Mouse (Mus musculus) erythroblast, embryonic 14.5 days (primary cell): Measurements from ENCODE around the gene Cox18. TPM values are rescaled to one million over a fixed set of nuclear protein-coding genes. Genes with fewer than 3 reads are reported as not detected.

Experiments
- H3K27me3 ChIP-seq: 2 replicates; pipeline ENCODE4 v1.6.1; 2012; ENCODE audit warnings: inconsistent platforms; ENCODE audit not compliant: control insufficient read depth
- H3K36me3 ChIP-seq: 2 replicates; pipeline ENCODE4 v1.6.1; 2012; ENCODE audit warnings: mild to moderate bottlenecking, inconsistent platforms; ENCODE audit not compliant: control insufficient read depth
- H3K4me1 ChIP-seq: 2 replicates; pipeline ENCODE4 v1.6.1; 2012; ENCODE audit warnings: inconsistent platforms; ENCODE audit not compliant: control insufficient read depth
- H3K4me3 ChIP-seq: replicated peaks from 2 replicates; pipeline ENCODE3; 2012; ENCODE audit warnings: moderate library complexity, mild to moderate bottlenecking, inconsistent platforms
- H3K9me3 ChIP-seq: 2 replicates; pipeline ENCODE4 v1.6.1; 2012; ENCODE audit warnings: low read length, inconsistent platforms, mixed read lengths; ENCODE audit not compliant: control insufficient read depth
- GATA1 ChIP-seq: IDR thresholded peaks from 2 replicates; pipeline ENCODE4 v1.6.1; 2012; ENCODE audit warnings: low read length, inconsistent platforms, mixed read lengths
- TAL1 ChIP-seq: IDR thresholded peaks from 3 replicates; pipeline ENCODE4 v1.6.1; 2012; ENCODE audit warnings: low read length, inconsistent platforms, mixed read lengths
- polyA plus RNA-seq: library from polyadenylated mRNA; stranded (reverse); fragments of >175 nt; gene quantifications from 2 replicates; pipeline ENCODE4 v1.2.3, GENCODE M21; 2012

Gene Cox18
- polyA plus RNA-seq, 1 experiment: 2.6 TPM

GRCm38 (mm10) chr5:90229760-90230159 lies 6.0 kb upstream of the Cox18 start:
- H3K4me3 ChIP-seq: no peak overlapping the region
- TF ChIP-seq GATA1 (no peak), TAL1 (no peak)
- H3K9me3 ChIP-seq: peaks cover 2% of the 10 kb centered on the region; the same call in 1 of the 2 replicates
- peaks cover 5% of the 10 kb centered on the region for H3K4me1 ChIP-seq
- no peaks in the 10 kb centered on the region for H3K27me3 ChIP-seq
- peaks cover 89% of the 10 kb centered on the region for H3K36me3 ChIP-seq

GRCm38 (mm10) chr5:90226696-90227095 lies 2.9 kb upstream of the Cox18 start:
- TF ChIP-seq TAL1 (no peak), GATA1 (no peak)
- Histone ChIP-seq H3K4me1 (peaks cover 21% of the 10 kb centered on the region), H3K36me3 (peaks cover 62% of the 10 kb centered on the region), H3K4me3 (no peak overlapping the region), H3K9me3 (no peaks in the 10 kb centered on the region), H3K27me3 (no peaks in the 10 kb centered on the region)

- Histone ChIP-seq H3K4me1 (peaks cover 21% of the 10 kb centered on the region), H3K27me3 (no peaks in the 10 kb centered on the region), H3K9me3 (no peaks in the 10 kb centered on the region), H3K36me3 (peaks cover 53% of the 10 kb centered on the region), H3K4me3 (peak overlapping the region; percentile 95)
- TF ChIP-seq TAL1: no peak
- no peak for TF ChIP-seq GATA1
Observed at GRCm38 (mm10) chr5:90224730-90225129, 929 bp upstream of the Cox18 start.

- Histone ChIP-seq H3K4me3 (peak overlapping the region; percentile 95), H3K36me3 (peaks cover 46% of the 10 kb centered on the region), H3K27me3 (no peaks in the 10 kb centered on the region), H3K9me3 (no peaks in the 10 kb centered on the region), H3K4me1 (peaks cover 21% of the 10 kb centered on the region)
- no peak for TF ChIP-seq TAL1
- no peak for TF ChIP-seq GATA1
Observed at GRCm38 (mm10) chr5:90222937-90223336, 864 bp downstream of the Cox18 start.

GRCm38 (mm10) chr5:90217791-90218190 lies 6.0 kb downstream of the Cox18 start:
- Histone ChIP-seq H3K9me3 (no peaks in the 10 kb centered on the region), H3K4me1 (peaks cover 5% of the 10 kb centered on the region), H3K36me3 (peaks cover 53% of the 10 kb centered on the region), H3K27me3 (no peaks in the 10 kb centered on the region), H3K4me3 (no peak overlapping the region)
- TF ChIP-seq GATA1 (no peak), TAL1 (no peak)

GRCm38 (mm10) chr5:90217226-90217625 lies 6.6 kb downstream of the Cox18 start:
- Histone ChIP-seq H3K4me1 (no peaks in the 10 kb centered on the region; the same call in 1 of the 2 replicates), H3K36me3 (peaks cover 53% of the 10 kb centered on the region), H3K27me3 (no peaks in the 10 kb centered on the region), H3K9me3 (no peaks in the 10 kb centered on the region), H3K4me3 (no peak overlapping the region)
- TF ChIP-seq TAL1: no peak
- TF ChIP-seq GATA1: no peak

GRCm38 (mm10) chr5:90213356-90213755 lies 10.4 kb downstream of the Cox18 start:
- Histone ChIP-seq H3K4me3 (no peak overlapping the region), H3K36me3 (peaks cover 35% of the 10 kb centered on the region), H3K27me3 (no peaks in the 10 kb centered on the region), H3K4me1 (no peaks in the 10 kb centered on the region), H3K9me3 (no peaks in the 10 kb centered on the region)
- no peak for TF ChIP-seq TAL1
- TF ChIP-seq GATA1: no peak

GRCm38 (mm10) chr5:90203168-90203567 lies 20.6 kb downstream of the Cox18 start:
- no peaks in the 10 kb centered on the region; the same call in 1 of the 2 replicates for H3K27me3 ChIP-seq
- no peaks in the 10 kb centered on the region for H3K4me1 ChIP-seq
- H3K9me3 ChIP-seq: no peaks in the 10 kb centered on the region
- TF ChIP-seq GATA1 (no peak), TAL1 (no peak)
- H3K36me3 ChIP-seq: no peaks in the 10 kb centered on the region
- no peak overlapping the region for H3K4me3 ChIP-seq

- no peaks in the 10 kb centered on the region for H3K9me3 ChIP-seq
- no peak for TF ChIP-seq TAL1
- no peak for TF ChIP-seq GATA1
- H3K27me3 ChIP-seq: no peaks in the 10 kb centered on the region; the same call in 1 of the 2 replicates
- H3K4me3 ChIP-seq: no peak overlapping the region
- H3K36me3 ChIP-seq: no peaks in the 10 kb centered on the region
- no peaks in the 10 kb centered on the region for H3K4me1 ChIP-seq
Observed at GRCm38 (mm10) chr5:90202447-90203117, 21.2 kb downstream of the Cox18 start.
